Mouse (Mus musculus) CD4-positive, CD25-positive, alpha-beta regulatory T cell, adult 2 months (primary cell): Measurements from ENCODE around the gene Olfr147.
"Not testable (repeated sequence)": the region's sequence is repeated elsewhere in the genome, so short reads cannot be mapped to it uniquely, and the experiment has no call there.

Source experiments
- DNase-seq: peaks from one replicate; pipeline ENCODE4 v3.0.0-alpha.2; 2012; ENCODE audit warnings: low read depth, low spot score

Gene Olfr147

GRCm38 (mm10) chr9:38401398-38401797 lies at the start of gene Olfr147:
TSS of gene Olfr147 (plus strand) at chr9:38401698.
- DNase-seq = no peak

DNA sequence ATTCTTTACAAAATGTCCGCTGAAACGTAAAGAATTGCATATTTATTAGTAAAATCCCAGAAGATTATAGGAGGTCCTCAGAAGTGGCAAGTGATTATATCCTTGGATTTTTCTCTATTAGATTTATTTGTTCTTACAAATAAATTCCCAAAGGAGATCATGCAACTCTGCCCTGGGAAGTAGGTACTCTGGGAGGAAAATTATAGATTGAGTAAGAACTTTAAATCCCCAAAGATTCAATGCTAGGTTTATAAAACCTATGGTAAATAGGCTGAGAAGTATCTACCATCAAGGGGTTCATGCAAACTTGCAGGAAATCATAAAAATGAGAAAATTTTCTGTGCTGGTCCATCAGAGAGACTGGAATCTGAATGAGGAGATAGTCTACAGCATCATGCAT lies 34.9 kb upstream of the Olfr147 start, which contains the start of gene Olfr250:
TSS of gene Olfr250 (plus strand) at position 301 of the 400 bp plus-strand sequence.
- DNase-seq = no peak

- DNase-seq = no peak
These were observed 24.7 kb upstream of the Olfr147 start, which contains the start of gene Olfr251 for GRCm38 (mm10) chr9:38376786-38377185. TSS of gene Olfr251 (plus strand) at chr9:38377086.

DNA sequence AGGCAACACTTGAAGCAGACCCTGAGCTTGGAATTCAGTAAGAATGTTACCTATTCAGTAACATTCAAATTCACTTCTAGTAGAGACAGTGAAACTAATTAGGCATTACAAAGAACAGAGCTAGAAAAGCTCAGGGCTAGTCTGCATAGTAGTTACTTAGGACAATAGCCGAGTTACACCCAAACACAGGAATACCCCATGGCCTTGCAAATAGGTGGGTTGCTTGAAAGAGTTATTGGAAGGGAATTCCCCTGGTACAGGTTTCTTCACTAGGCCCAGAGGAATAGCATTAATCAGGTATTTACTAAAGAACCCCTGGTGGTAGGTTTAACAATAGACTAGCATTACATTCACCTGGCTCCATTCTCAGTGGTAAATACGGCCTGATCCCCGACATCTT lies 6.0 kb downstream of the Olfr147 start:
- not testable (repeated sequence) for DNase-seq

DNA sequence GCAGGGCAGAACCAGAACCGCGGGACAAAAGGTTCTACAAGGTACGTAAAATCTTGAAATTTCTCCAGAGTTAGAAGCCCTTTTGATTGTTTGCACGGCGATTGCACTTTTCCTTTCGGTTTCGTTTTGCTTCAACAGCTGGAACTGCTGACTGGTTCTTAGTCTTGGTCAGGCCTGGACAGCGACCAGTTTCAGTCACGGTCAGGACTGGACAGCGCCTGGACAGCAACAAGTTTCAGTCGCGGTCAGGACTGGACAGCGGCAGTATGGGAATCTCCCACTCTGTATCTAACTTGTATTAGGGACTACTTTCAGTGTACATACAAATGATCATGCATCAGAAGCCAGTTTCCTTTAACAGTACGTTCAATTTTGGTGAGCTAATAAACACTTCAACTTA lies 12.0 kb downstream of the Olfr147 start:
- DNase-seq = not testable (repeated sequence)

DNA sequence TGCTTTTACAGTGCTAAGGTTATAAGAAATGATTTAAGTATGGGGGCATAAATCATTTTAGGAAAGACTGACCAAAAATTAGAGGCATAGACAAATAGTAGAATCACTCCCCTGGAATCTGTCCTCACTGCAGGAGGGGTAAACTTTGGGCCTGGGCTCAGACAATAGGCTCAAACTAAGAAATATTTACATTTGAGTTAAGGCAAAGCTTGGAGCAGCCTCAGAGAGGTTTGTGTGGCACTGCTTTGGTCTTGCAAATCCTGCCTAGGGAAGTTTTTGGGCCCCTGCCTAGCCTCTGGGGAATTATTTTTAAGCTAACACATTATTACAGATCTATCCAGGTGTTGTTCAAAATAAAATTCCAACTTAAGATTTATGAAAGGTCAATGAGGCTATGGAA lies 22.3 kb downstream of the Olfr147 start:
- no peak for DNase-seq

- no peak for DNase-seq
These were observed 25.5 kb downstream of the Olfr147 start for GRCm38 (mm10) chr9:38427026-38427425.

DNA sequence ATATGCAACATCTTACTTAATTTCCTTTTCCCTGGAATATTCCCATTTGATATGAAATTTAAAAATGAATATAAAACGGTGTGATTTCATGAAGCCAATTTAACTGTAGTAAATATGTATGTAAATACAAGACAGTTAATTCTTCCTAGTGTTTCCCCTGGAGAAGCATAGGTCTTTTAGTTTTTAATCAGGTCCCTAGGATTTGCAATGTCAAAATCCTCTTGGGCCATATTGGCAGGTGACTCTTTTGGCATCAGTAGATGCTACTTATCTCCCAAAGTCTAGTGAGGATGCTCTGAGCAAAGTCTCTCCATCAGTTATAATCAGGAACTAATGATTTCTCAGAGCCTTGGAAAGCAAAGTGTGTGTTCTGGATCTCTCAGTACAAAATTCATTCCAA lies 27.7 kb downstream of the Olfr147 start, which contains the start of gene Olfr901:
TSS of gene Olfr901 (plus strand) at position 301 of the 400 bp plus-strand sequence.
- DNase-seq = no peak

- DNase-seq = no peak
These were observed 45.9 kb downstream of the Olfr147 start, which contains the start of gene Olfr902 for GRCm38 (mm10) chr9:38447352-38447751. TSS of gene Olfr902 (plus strand) at chr9:38447652.
